ENCODE assay signal across 9 mouse cellular contexts in genomic region chr7:119186374-119186773, GRCm38 (mm10). TPM values are rescaled to one million over a fixed set of nuclear protein-coding genes. Genes with fewer than 3 reads are reported as not detected.
DNase-seq lines count a peak whose midpoint lies in the region; ATAC-seq and TF ChIP-seq lines count a peak whose summit lies in the region.
"Had no signal": no experiment of that assay in that cellular context is flagged by ENCODE, and none has a peak within 500 bp of the region (broad histone marks: within the 10 kb centered on the region; RNA-seq: fewer than 3 reads in every experiment).

No protein-coding gene starts in this region.

- H3K4me2 ChIP-seq in forebrain, embryonic 14.5 days (ENCODE audit: low read length): no peak overlapping the region
- H3K4me2 ChIP-seq in forebrain, embryonic 16.5 days (ENCODE audit: low read length): no peak overlapping the region
- no peak overlapping the region for H3K4me2 ChIP-seq in midbrain, postnatal 0 days (ENCODE audit: low read depth, low read length, poor library complexity, severe bottlenecking)
- H3K4me2 ChIP-seq: heart, embryonic 13.5 days had no signal

- peaks cover 17% of the 10 kb centered on the region for H3K27me3 ChIP-seq in forebrain, embryonic 14.5 days (replicated peaks; ENCODE audit: control insufficient read depth, insufficient read depth, low read length)
- peaks cover 7% of the 10 kb centered on the region; the same call in 1 of the 2 replicates for H3K27me3 ChIP-seq in forebrain, embryonic 16.5 days (replicated peaks; ENCODE audit: control insufficient read depth, insufficient read depth, low read length)
- H3K27me3 ChIP-seq in midbrain, postnatal 0 days (ENCODE audit: insufficient read depth, low read length): no peaks in the 10 kb centered on the region

- no peak overlapping the region for H3K9ac ChIP-seq in forebrain, embryonic 14.5 days (ENCODE audit: low read length)
- no peak overlapping the region for H3K9ac ChIP-seq in forebrain, embryonic 16.5 days (replicated peaks; ENCODE audit: low read depth, low read length)
- no peak overlapping the region for H3K9ac ChIP-seq in midbrain, postnatal 0 days (replicated peaks; ENCODE audit: low read length, poor library complexity, severe bottlenecking)
- H3K9ac ChIP-seq: heart, embryonic 13.5 days had no signal

- 10% methylated on average over 11 of the region's 11 CpGs for WGBS in forebrain, embryonic 14.5 days
- 10% methylated on average over 11 of the region's 11 CpGs for WGBS in forebrain, embryonic 16.5 days
- 17% methylated on average over 11 of the region's 11 CpGs for WGBS in midbrain, postnatal 0 days
- WGBS in lung, adult 2 months: 17% methylated on average over 11 of the region's 11 CpGs

- no peak overlapping the region for H3K27ac ChIP-seq in forebrain, embryonic 14.5 days (ENCODE audit: low read depth, low read length)
- no peak overlapping the region for H3K27ac ChIP-seq in forebrain, embryonic 16.5 days (ENCODE audit: low read length)
- peak overlapping the region; percentile 18; the same call in 1 of the 2 replicates for H3K27ac ChIP-seq in midbrain, postnatal 0 days (ENCODE audit: low read depth, low read length)
- H3K27ac ChIP-seq: heart, embryonic 13.5 days had no signal

- no peak for TF ChIP-seq POLR2A in lung, adult 2 months (IDR thresholded peaks at IDR 0.05; ENCODE audit: borderline replicate concordance, extremely low read depth, low read depth, low read length)

- no peak overlapping the region for H3K4me3 ChIP-seq in forebrain, embryonic 14.5 days (ENCODE audit: low read depth, low read length)
- no peak overlapping the region for H3K4me3 ChIP-seq in forebrain, embryonic 16.5 days (replicated peaks; ENCODE audit: low read length)
- no peak overlapping the region for H3K4me3 ChIP-seq in midbrain, postnatal 0 days (ENCODE audit: low read depth, low read length)
- H3K4me3 ChIP-seq in lung, adult 2 months (replicated peaks; ENCODE audit: extremely low read depth, low read depth, low read length): no peak overlapping the region
- H3K4me3 ChIP-seq: heart, embryonic 13.5 days had no signal

- H3K4me1 ChIP-seq in forebrain, embryonic 14.5 days (ENCODE audit: control insufficient read depth, insufficient read depth, low read length): peaks cover 6% of the 10 kb centered on the region; the same call in 1 of the 2 replicates
- H3K4me1 ChIP-seq in forebrain, embryonic 16.5 days (replicated peaks; ENCODE audit: control insufficient read depth, insufficient read depth, low read length): peaks cover 8% of the 10 kb centered on the region; the same call in 1 of the 2 replicates
- H3K4me1 ChIP-seq in midbrain, postnatal 0 days (ENCODE audit: insufficient read depth, low read length): peaks cover 5% of the 10 kb centered on the region; the same call in 1 of the 2 replicates
- H3K4me1 ChIP-seq in lung, adult 2 months (ENCODE audit: control insufficient read depth, insufficient read depth, low read length): no peaks in the 10 kb centered on the region

- peak; percentile 80 for DNase-seq in forebrain, embryonic 14.5 days (ENCODE audit: low spot score)
- DNase-seq in ES-CJ7 (ENCODE audit: low read depth, low spot score): peak; percentile 71
- peak; percentile 35 to 67 for DNase-seq in cerebellum, postnatal 25 days
- DNase-seq in layer of hippocampus, adult 8-10 months (ENCODE audit: low spot score in 2 of 2): peak; percentile 9 to 68
- peak; percentile 83 for DNase-seq in midbrain, postnatal 0 days (ENCODE audit: low spot score)
- DNase-seq in heart, adult 9 months (ENCODE audit: low spot score in 2 of 2): no peak
- no peak for DNase-seq in lung, adult 2 months

- no peaks in the 10 kb centered on the region for H3K9me3 ChIP-seq in forebrain, embryonic 14.5 days (replicated peaks; ENCODE audit: control insufficient read depth, low read length)
- H3K9me3 ChIP-seq in forebrain, embryonic 16.5 days (ENCODE audit: control insufficient read depth, low read length): no peaks in the 10 kb centered on the region
- no peaks in the 10 kb centered on the region for H3K9me3 ChIP-seq in midbrain, postnatal 0 days (ENCODE audit: low read length)
- H3K9me3 ChIP-seq: heart, embryonic 13.5 days had no signal

- TF ChIP-seq CTCF in midbrain, postnatal 0 days (IDR thresholded peaks at IDR 0.05): peak; percentile 81
- TF ChIP-seq CTCF in lung, adult 2 months (IDR thresholded peaks at IDR 0.05; ENCODE audit: insufficient read depth, low read length): no peak

- no peak for ATAC-seq in forebrain, embryonic 14.5 days
- ATAC-seq in forebrain, embryonic 16.5 days: no peak
- no peak for ATAC-seq in midbrain, postnatal 0 days (ENCODE audit: low FRiP score)

- no peaks in the 10 kb centered on the region for H3K36me3 ChIP-seq in forebrain, embryonic 14.5 days (ENCODE audit: control insufficient read depth, insufficient read depth, low read length)
- no peaks in the 10 kb centered on the region for H3K36me3 ChIP-seq in forebrain, embryonic 16.5 days (ENCODE audit: control insufficient read depth, insufficient read depth)
- H3K36me3 ChIP-seq in midbrain, postnatal 0 days (ENCODE audit: insufficient read depth, low read length): no peaks in the 10 kb centered on the region
- H3K36me3 ChIP-seq: heart, embryonic 13.5 days had no signal

RNA-seq across cellular contexts. Expression of gene Gpr139, which starts 2.0 kb away (rescaled TPM):
- polyA plus RNA-seq in forebrain, embryonic 14.5 days (2014; fragmentation: Nextera tagmentation; extraction: Ambion mirVana): 5.5 and 6.3 TPM in 2 replicates
- 4.6 and 5.4 TPM in 2 replicates for polyA plus RNA-seq in forebrain, embryonic 16.5 days (2015; fragmentation: Nextera tagmentation; extraction: Ambion mirVana)
- 1 to 10 TPM; 1.2 to 2.0 (median 1.7) TPM for total RNA-seq in layer of hippocampus, adult 8-10 months (2022)
- 16.6 and 20.0 TPM in 2 replicates for total RNA-seq in midbrain, postnatal 0 days (2014; rRNA removed)
- 10.8 and 11.0 TPM in 2 replicates for polyA plus RNA-seq in midbrain, postnatal 0 days (2015; fragmentation: Nextera tagmentation; extraction: Ambion mirVana)
- not detected in 2 replicates for polyA plus RNA-seq in lung, adult 2 months (2012; rRNA removed)
- polyA plus RNA-seq: heart, embryonic 13.5 days had no signal

Comparison
In these comparisons a context has a peak if more than half of its experiments do, and no peak if none do; other contexts are left out.
1. DNase-seq: peak in forebrain, embryonic 14.5 days (single experiment), ES-CJ7 (single experiment), cerebellum, postnatal 25 days (2 of 2), layer of hippocampus, adult 8-10 months (2 of 2) and midbrain, postnatal 0 days (single experiment); none in heart, adult 9 months (0 of 2) and lung, adult 2 months (single experiment).